Mouse (Mus musculus): Measurements from ENCODE around the gene AW551984. TPM values are rescaled to one million over a fixed set of nuclear protein-coding genes. Genes with fewer than 3 reads are reported as not detected.

AW551984 gene
- polyA plus RNA-seq, 1 experiment from 2014 or later, result 19.9 TPM

GRCm38 (mm10) chr9:39550806-39551205 lies 53.4 kb downstream of the AW551984 start:
- no peak for ATAC-seq (ENCODE audit: low FRiP score, low TSS enrichment)
- H3K27ac ChIP-seq (ENCODE audit: low read depth, low read length), result no peak overlapping the region
- no peaks in the 10 kb centered on the region for H3K4me1 ChIP-seq (ENCODE audit: control insufficient read depth, insufficient read depth, low read length)
- no peak overlapping the region for H3K4me3 ChIP-seq (ENCODE audit: low read length)
- H3K36me3 ChIP-seq (ENCODE audit: control insufficient read depth, insufficient read depth, low read length), result no peaks in the 10 kb centered on the region
- H3K9me3 ChIP-seq (ENCODE audit: control insufficient read depth, low read length), result no peaks in the 10 kb centered on the region
- no peak overlapping the region for H3K9ac ChIP-seq (ENCODE audit: low read depth, low read length)
- no peaks in the 10 kb centered on the region for H3K27me3 ChIP-seq (ENCODE audit: control insufficient read depth, insufficient read depth, low read length)
- 89% methylated on average over 5 of the region's 5 CpGs for WGBS
- no peak overlapping the region for H3K4me2 ChIP-seq (replicated peaks; ENCODE audit: low read depth, low read length)

Other genes starting within 250 kb of the AW551984 start
- gene Olfr951, start 217.0 kb downstream of the AW551984 start, polyA plus RNA-seq (2014; fragmentation: Nextera tagmentation; extraction: Ambion mirVana), result not detected in 2 replicates
- gene Olfr952, start 177.3 kb downstream of the AW551984 start, polyA plus RNA-seq (2014; fragmentation: Nextera tagmentation; extraction: Ambion mirVana), result not detected in 2 replicates
- gene Olfr954, start 147.7 kb downstream of the AW551984 start, polyA plus RNA-seq (2014; fragmentation: Nextera tagmentation; extraction: Ambion mirVana), result not detected in 2 replicates
- not detected in 2 replicates for gene Olfr955, start 132.5 kb downstream of the AW551984 start, polyA plus RNA-seq (2014; fragmentation: Nextera tagmentation; extraction: Ambion mirVana)
- gene Olfr44, start 110.4 kb downstream of the AW551984 start, polyA plus RNA-seq (2014; fragmentation: Nextera tagmentation; extraction: Ambion mirVana), result not detected in 2 replicates
- gene Olfr957, start 88.6 kb downstream of the AW551984 start, polyA plus RNA-seq (2014; fragmentation: Nextera tagmentation; extraction: Ambion mirVana), result not detected in 2 replicates
- gene Olfr958, start 50.3 kb downstream of the AW551984 start, polyA plus RNA-seq (2014; fragmentation: Nextera tagmentation; extraction: Ambion mirVana), result not detected in 2 replicates
- not detected in 2 replicates for gene Olfr959, start 28.8 kb downstream of the AW551984 start, polyA plus RNA-seq (2014; fragmentation: Nextera tagmentation; extraction: Ambion mirVana)
- not detected in 2 replicates for gene Olfr148, start 6.3 kb upstream of the AW551984 start, polyA plus RNA-seq (2014; fragmentation: Nextera tagmentation; extraction: Ambion mirVana)
- gene Olfr960, start 17.0 kb upstream of the AW551984 start, polyA plus RNA-seq (2014; fragmentation: Nextera tagmentation; extraction: Ambion mirVana), result 0.19 TPM in 1 of 2 replicates, not detected in the other
- gene Olfr961, start 40.7 kb upstream of the AW551984 start, polyA plus RNA-seq (2014; fragmentation: Nextera tagmentation; extraction: Ambion mirVana), result not detected in 2 replicates
- gene Olfr963, start 62.8 kb upstream of the AW551984 start, polyA plus RNA-seq (2014; fragmentation: Nextera tagmentation; extraction: Ambion mirVana), result not detected in 2 replicates
- not detected in 2 replicates for gene Olfr149, start 102.7 kb upstream of the AW551984 start, polyA plus RNA-seq (2014; fragmentation: Nextera tagmentation; extraction: Ambion mirVana)
- not detected in 2 replicates for gene Olfr965, start 107.0 kb upstream of the AW551984 start, polyA plus RNA-seq (2014; fragmentation: Nextera tagmentation; extraction: Ambion mirVana)
- gene Olfr150, start 126.6 kb upstream of the AW551984 start, polyA plus RNA-seq (2014; fragmentation: Nextera tagmentation; extraction: Ambion mirVana), result not detected in 2 replicates
- gene Olfr967, start 141.8 kb upstream of the AW551984 start, polyA plus RNA-seq (2014; fragmentation: Nextera tagmentation; extraction: Ambion mirVana), result not detected in 2 replicates
- gene Olfr968, start 178.8 kb upstream of the AW551984 start, polyA plus RNA-seq (2014; fragmentation: Nextera tagmentation; extraction: Ambion mirVana), result not detected in 2 replicates
- gene Olfr969, start 186.5 kb upstream of the AW551984 start, polyA plus RNA-seq (2014; fragmentation: Nextera tagmentation; extraction: Ambion mirVana), result not detected in 2 replicates
- gene Olfr970, start 204.5 kb upstream of the AW551984 start, polyA plus RNA-seq (2014; fragmentation: Nextera tagmentation; extraction: Ambion mirVana), result not detected in 2 replicates
- not detected in 2 replicates for gene Olfr971, start 232.5 kb upstream of the AW551984 start, polyA plus RNA-seq (2014; fragmentation: Nextera tagmentation; extraction: Ambion mirVana)